Mouse (Mus musculus) liver, adult 2 months (tissue): Measurements from ENCODE around the gene P2rx1.

Experiments used
- CTCF ChIP-seq: fragments of 200-500 bp; IDR thresholded peaks from 2 replicates; pipeline ENCODE4 v1.5.1; 2011; ENCODE audit warnings: low read depth, low read length, control low read depth
- POLR2A ChIP-seq: fragments of 200-500 bp; IDR thresholded peaks from 2 replicates; pipeline ENCODE4 v1.6.1; 2011; ENCODE audit warnings: low read length, control low read depth; ENCODE audit not compliant: insufficient read depth; ENCODE audit errors: extremely low read depth

DNA sequence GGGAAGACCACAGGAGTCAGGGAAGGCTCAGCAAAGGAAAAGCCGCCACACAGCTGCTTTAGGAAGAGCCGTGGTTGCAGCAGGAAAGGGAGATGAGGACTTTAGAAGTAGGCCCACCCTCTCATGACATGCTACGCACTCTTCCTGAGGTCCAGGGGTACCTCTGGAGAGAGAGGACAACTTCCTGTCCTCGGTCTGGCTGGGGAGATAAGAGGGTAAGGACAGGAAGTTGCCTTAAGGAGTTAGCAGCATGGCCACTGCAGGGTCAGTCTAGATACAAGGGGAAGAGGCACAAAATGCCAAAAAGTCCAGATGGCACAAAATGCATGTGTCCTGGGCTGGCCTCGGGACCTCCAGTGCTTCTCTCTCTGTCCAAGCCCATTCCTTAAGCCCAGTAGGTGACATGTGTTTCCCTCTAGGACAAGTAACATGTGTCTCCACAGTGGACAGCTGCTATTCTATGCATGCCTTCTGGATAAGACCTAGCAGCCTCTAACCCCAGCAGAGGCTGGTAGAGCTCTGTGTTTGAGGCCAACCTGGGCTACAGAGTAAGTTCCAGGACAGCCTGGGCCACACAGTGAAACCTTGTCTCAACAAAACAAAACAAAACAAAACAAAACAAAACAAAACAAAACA lies 43.4 kb upstream of the P2rx1 start:
- TF ChIP-seq CTCF (no peak), POLR2A (no peak)
